Mouse (Mus musculus) gastrocnemius, adult 2 months (tissue): ENCODE data around the gene Ofd1. TPM values are rescaled to one million over a fixed set of nuclear protein-coding genes. Genes with fewer than 3 reads are reported as not detected.
A peak's percentile ranks its signal among the peaks of the same experiment; 100 is the strongest.

ENCODE experiments used
- DNase-seq: peaks from one replicate; pipeline ENCODE4 v3.0.0; 2022
- H3K27ac ChIP-seq: fragments of 200-600 bp; 2 replicates; pipeline ENCODE4 v1.8.1; 2022; ENCODE audit warnings: mild to moderate bottlenecking
- H3K4me3 ChIP-seq: fragments of 200-600 bp; 2 replicates; pipeline ENCODE4 v1.8.1; 2022; ENCODE audit warnings: mild to moderate bottlenecking, moderate library complexity
- CTCF ChIP-seq: fragments of 200-600 bp; IDR thresholded peaks from 2 replicates; pipeline ENCODE4 v1.8.1; 2022; ENCODE audit warnings: antibody characterized with exemption, mild to moderate bottlenecking, moderate library complexity
- intact Hi-C: fragments of 180-260 bp; cut with DNase I; formaldehyde crosslinking; loops from one replicate; pipeline ENCODE4 v1.15.1; 2025
- total RNA-seq, 2 experiments: library from RNA; stranded (reverse); gene quantifications; 2 replicates each; pipeline ENCODE4 v1.2.3; 2021

The Ofd1 gene
- total RNA-seq, 2 experiments from 2014 or later: 4.6 to 6.2 TPM

DNA sequence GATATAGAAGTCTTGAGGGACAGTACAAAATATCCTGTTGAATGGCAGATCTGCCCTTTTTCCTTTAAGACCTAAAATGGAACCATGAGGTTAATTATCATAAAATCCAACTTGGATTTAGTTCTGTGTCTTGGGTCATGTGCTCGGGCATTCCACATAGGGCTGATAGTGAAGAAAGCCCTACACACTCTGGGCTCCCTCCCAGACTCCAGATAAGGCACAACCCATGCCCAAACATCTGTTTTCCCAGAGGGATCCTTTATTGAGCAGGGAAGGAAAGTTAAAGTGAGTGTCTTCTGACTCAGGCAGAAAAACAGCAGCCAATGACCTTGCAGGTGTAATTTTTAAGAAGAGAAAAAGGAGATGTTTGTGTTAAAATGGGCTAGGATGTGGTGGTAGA, 85.6 kb downstream of the Ofd1 start:
- Histone ChIP-seq H3K4me3 (no peak overlapping the region), H3K27ac (no peak overlapping the region)
- no peak for DNase-seq
- TF ChIP-seq CTCF: no peak
- intact Hi-C loops: loop anchor here (10.0 kb wide), 1 partner anchor 300 kb away; no protein-coding TSS in a partner anchor

DNA sequence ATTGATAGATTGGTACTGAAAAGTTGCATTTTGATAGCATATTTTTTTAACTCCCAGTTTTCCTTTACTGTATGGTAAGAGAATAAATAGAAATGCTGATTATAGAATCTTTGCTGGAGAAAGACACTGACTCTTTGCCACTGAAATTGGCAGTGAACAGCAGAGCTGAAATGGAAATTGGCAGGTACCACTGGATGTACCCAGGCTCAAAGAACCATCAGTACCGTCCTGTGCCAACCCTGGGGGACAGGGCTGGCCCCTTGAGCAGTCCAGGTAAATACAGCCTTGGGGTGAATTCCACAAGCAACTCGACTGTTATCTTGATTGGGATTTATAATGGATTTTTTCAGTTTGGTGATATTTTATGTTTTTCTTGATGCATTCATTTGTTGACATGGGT, 87.1 kb downstream of the Ofd1 start:
- TF ChIP-seq CTCF: no peak
- Histone ChIP-seq H3K4me3 (no peak overlapping the region), H3K27ac (no peak overlapping the region)
- intact Hi-C loops: loop anchor here (10.0 kb wide), 1 partner anchor 301 kb away; no protein-coding TSS in a partner anchor
- no peak for DNase-seq

DNA sequence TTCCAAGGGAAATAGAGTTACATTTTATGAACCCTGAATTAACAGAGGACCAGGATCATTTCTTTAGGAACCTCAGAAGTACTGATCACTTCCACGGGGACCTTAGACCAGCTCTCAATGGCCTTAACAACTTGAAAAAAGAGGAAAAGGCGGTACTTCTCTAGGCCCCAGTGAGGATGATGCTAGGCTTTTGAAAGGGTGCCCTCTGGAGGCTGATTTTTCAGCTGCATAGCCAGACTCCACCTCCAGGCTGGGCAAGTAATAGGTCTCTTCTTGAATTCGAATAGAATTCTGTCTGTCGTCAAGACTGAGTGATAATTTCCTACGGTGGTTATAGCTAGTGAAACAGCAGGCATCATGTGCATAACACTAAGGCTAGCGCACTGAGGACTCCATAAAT, 88.7 kb downstream of the Ofd1 start:
- Histone ChIP-seq H3K27ac (no peak overlapping the region), H3K4me3 (no peak overlapping the region)
- intact Hi-C loops: loop anchor here (2.0 to 10.0 kb wide), 2 partner anchors 183 to 303 kb away; no protein-coding TSS in a partner anchor
- peak; percentile 70 for TF ChIP-seq CTCF
- DNase-seq: peak; percentile 57

DNA sequence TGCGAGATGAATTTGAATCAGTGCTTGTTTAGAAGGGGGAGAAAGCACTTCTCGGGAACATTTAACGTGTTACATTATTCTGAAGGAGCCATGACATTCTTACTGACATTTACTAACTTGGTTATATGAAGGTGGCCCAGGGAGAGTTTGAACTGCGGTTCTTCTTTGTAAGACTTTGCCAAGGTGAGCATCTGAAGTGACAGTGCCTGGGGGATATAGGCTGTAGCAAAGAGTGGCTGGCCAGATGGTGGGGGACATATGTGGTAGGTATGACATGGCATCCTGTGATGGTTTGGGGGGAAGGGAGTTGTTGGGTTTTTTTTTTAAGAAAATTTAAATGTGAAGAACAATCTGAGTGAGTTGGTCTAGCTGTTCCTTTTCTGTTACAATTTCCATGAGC, 91.9 kb downstream of the Ofd1 start:
- no peak for TF ChIP-seq CTCF
- Histone ChIP-seq H3K4me3 (no peak overlapping the region), H3K27ac (no peak overlapping the region)
- no peak for DNase-seq
- intact Hi-C loops: no loop called here

DNA sequence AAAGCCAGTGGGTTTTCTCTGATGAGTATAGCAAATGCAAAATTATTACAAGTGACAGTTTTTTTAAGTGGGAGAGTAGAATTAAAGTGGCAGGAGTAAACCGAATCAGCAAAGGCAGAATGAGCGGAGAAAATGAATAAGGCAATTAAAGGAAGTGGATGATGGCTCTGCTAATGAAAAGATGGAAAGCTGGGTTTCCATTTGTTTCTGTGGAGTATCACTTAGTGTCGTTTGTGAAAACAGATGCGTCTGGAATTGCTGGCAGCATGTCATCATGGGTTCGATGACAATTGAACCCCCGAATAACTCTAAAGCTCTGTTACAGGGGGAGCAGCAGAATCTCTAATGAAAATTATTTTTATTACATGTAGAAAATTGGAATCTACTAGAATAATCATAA, 92.4 kb downstream of the Ofd1 start:
- intact Hi-C loops: no loop called here

DNA sequence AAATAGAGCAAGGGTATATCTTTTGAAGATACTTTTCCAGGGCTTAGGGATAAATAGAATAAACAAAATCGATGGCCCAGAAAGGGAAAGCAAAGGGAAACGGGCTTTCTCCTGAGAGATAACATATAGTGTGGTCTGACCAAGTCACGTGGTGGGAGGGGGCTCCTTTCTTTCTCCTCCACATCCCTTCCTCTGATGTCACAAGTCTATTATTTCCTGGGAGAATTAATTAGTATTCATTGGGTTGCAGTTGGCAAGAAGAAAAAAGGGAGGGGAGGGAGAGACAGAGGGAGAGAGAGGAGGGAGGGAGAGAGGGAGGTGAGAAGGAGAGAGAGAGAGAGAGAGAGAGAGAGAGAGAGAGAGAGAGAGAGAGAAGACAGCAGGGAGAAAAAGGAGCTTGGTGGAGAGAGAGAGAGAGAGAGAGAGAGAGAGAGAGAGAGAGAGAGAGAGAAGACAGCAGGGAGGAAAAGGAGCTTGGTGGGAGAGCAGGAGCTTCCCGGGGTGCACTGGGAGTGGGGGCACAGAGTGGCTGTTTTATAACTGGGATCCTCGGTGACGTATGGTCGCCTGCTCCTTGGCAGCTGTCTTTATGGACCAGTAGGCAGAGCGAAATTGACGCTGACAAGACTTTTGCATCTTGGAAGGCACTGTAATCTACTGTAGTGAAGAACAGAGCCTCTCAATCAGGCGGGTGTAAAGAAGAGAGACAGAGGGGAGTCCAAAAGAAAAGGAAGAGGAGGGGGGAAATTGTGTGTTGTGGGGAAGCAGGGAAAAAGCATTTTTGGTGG, 96.1 kb downstream of the Ofd1 start:
- DNase-seq: no peak
- TF ChIP-seq CTCF: no peak
- H3K4me3 ChIP-seq: peak overlapping the region; percentile 38
- intact Hi-C loops: no loop called here
- no peak overlapping the region for H3K27ac ChIP-seq

More for the DNA sequence above, 92.4 kb downstream of the Ofd1 start:
- TF ChIP-seq CTCF: no peak
- Histone ChIP-seq H3K4me3 (no peak overlapping the region), H3K27ac (no peak overlapping the region)
- DNase-seq: no peak

DNA sequence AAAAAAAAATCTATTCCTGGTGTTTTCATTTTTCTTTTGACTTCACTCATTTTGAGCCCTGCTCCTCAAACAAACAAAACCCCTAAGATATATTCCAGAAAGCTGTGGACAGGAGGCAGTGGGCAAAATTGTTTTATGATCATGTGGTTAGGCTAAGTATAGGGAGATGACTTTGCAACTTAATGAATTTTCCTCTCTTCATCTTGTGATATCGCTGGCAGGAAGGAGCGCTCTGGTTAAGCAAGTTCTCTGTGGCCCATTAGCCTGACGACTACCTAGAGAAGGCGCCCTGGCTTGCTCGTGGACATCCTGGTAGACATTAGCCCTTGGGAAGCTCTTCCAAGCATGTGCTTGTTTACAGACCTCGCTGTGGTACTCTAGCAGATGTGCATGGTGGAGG, 98.7 kb downstream of the Ofd1 start:
- no peak overlapping the region for H3K4me3 ChIP-seq
- no peak for TF ChIP-seq CTCF
- DNase-seq: no peak
- intact Hi-C loops: no loop called here
- no peak overlapping the region for H3K27ac ChIP-seq

Other genes with a start within 250 kb of the Ofd1 start
- 1 to 10 TPM; 2.9 to 3.3 TPM for gene Gpm6b, start 201.8 kb downstream of the Ofd1 start, total RNA-seq
- 10 to 100 TPM; 19.2 to 20.0 TPM for gene Trappc2, start 130 bp downstream of the Ofd1 start, total RNA-seq
- 10 to 100 TPM; 18.6 to 20.0 TPM for gene Rab9, start 39.2 kb upstream of the Ofd1 start, total RNA-seq
- 1 to 10 TPM; 1.9 to 4.3 TPM for gene Tceanc, start 77.9 kb upstream of the Ofd1 start, total RNA-seq
- under 1 TPM; 0.08 to 0.92 TPM for gene Egfl6, start 145.0 kb upstream of the Ofd1 start, total RNA-seq